Mouse (Mus musculus): ENCODE data around the gene 3110082I17Rik.

DNA sequence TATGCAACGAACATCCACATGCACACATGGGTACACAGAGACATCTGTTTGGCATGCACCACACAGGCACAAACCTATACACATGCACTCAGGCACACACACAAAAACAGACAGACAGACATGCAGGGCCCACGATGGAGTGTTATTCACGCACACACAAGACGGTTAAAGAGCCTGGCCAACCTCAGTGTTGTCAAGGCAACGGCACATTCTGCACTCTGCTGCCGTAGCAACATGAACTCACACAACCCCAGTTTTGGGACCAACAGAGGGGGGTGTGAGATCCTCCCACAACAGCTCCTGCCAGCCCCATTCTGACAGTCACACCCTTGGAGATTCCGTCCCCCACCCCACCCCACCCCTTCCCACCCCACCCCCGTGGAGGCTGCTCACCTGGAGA is 25.4 kb downstream of the 3110082I17Rik start:
- no peak for TF ChIP-seq CTCF (IDR thresholded peaks at IDR 0.05; ENCODE audit: low read depth)
- TF ChIP-seq EP300 (optimal IDR thresholded peaks at IDR 0.05): no peak

Measured in stomach, postnatal 0 days (tissue).